Mouse (Mus musculus): Measurements from ENCODE around the gene Insc. TPM values are rescaled to one million over a fixed set of nuclear protein-coding genes. Genes with fewer than 3 reads are reported as not detected.

The Insc gene
- polyA plus RNA-seq, 1 experiment from 2014 or later: 1.2 TPM

DNA sequence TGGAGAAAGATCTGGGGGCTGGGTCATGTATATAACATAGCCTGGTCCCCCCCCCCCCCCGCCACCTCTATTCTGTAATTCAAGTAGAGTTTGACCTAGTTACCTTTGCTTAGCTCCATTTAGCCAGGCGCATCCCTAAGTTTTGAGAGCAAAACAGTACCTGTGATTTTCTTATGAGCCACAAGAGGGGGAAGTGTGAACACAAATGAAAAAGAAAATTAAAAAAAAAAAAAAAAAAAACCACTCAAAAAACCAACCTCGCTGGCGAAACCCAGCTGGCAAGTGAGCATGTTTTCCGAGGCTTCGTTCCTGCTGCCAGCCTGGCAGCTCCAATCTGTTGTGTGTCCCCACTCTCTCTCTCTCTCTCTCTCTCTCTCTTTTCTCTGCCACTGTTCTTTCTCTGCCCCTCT is 130.5 kb downstream of the Insc start:
- no peak overlapping the region for H3K27ac ChIP-seq (ENCODE audit: low read length)
- no peaks in the 10 kb centered on the region for H3K9me3 ChIP-seq (ENCODE audit: control insufficient read depth, low read length)
- H3K4me2 ChIP-seq (ENCODE audit: low read length): no peak overlapping the region
- peak; percentile 80 for ATAC-seq
- H3K27me3 ChIP-seq (replicated peaks; ENCODE audit: control insufficient read depth, insufficient read depth, low read length): peaks cover 9% of the 10 kb centered on the region
- 14% methylated on average over 6 of the region's 6 CpGs for WGBS
- no peak overlapping the region for H3K9ac ChIP-seq (replicated peaks; ENCODE audit: low read depth, low read length)
- no peak overlapping the region for H3K4me3 ChIP-seq (replicated peaks; ENCODE audit: low read length)
- peaks cover 10% of the 10 kb centered on the region for H3K4me1 ChIP-seq (replicated peaks; ENCODE audit: control insufficient read depth, insufficient read depth, low read length)
- no peaks in the 10 kb centered on the region for H3K36me3 ChIP-seq (ENCODE audit: control insufficient read depth, insufficient read depth)

GRCm38 (mm10) chr7:114874579-114874978 is 131.1 kb downstream of the Insc start:
- Histone ChIP-seq H3K4me1 (replicated peaks; ENCODE audit: control insufficient read depth, insufficient read depth, low read length) (peaks cover 10% of the 10 kb centered on the region), H3K27me3 (replicated peaks; ENCODE audit: control insufficient read depth, insufficient read depth, low read length) (peaks cover 9% of the 10 kb centered on the region), H3K9ac (replicated peaks; ENCODE audit: low read depth, low read length) (no peak overlapping the region), H3K4me2 (ENCODE audit: low read length) (no peak overlapping the region), H3K9me3 (ENCODE audit: control insufficient read depth, low read length) (no peaks in the 10 kb centered on the region), H3K36me3 (ENCODE audit: control insufficient read depth, insufficient read depth) (no peaks in the 10 kb centered on the region), H3K27ac (ENCODE audit: low read length) (no peak overlapping the region), H3K4me3 (replicated peaks; ENCODE audit: low read length) (no peak overlapping the region)
- WGBS: 87% methylated on average over 2 of the region's 2 CpGs
- ATAC-seq: no peak; the same call in 1 of the 2 replicates

GRCm38 (mm10) chr7:114883602-114884001 is 140.1 kb downstream of the Insc start:
- H3K4me2 ChIP-seq (ENCODE audit: low read length): no peak overlapping the region
- 59% methylated on average over 2 of the region's 2 CpGs for WGBS
- H3K4me3 ChIP-seq (replicated peaks; ENCODE audit: low read length): no peak overlapping the region
- H3K27me3 ChIP-seq (replicated peaks; ENCODE audit: control insufficient read depth, insufficient read depth, low read length): peaks cover 14% of the 10 kb centered on the region; the same call in 1 of the 2 replicates
- H3K9ac ChIP-seq (replicated peaks; ENCODE audit: low read depth, low read length): no peak overlapping the region
- peak; percentile 54; the same call in 1 of the 2 replicates for ATAC-seq
- no peaks in the 10 kb centered on the region for H3K36me3 ChIP-seq (ENCODE audit: control insufficient read depth, insufficient read depth)
- H3K4me1 ChIP-seq (replicated peaks; ENCODE audit: control insufficient read depth, insufficient read depth, low read length): peaks cover 8% of the 10 kb centered on the region; the same call in 1 of the 2 replicates
- no peak overlapping the region for H3K27ac ChIP-seq (ENCODE audit: low read length)
- H3K9me3 ChIP-seq (ENCODE audit: control insufficient read depth, low read length): no peaks in the 10 kb centered on the region

GRCm38 (mm10) chr7:114886933-114887332 is 143.4 kb downstream of the Insc start:
- ATAC-seq: peak; percentile 62; the same call in 1 of the 2 replicates
- Histone ChIP-seq H3K4me1 (replicated peaks; ENCODE audit: control insufficient read depth, insufficient read depth, low read length) (peaks cover 8% of the 10 kb centered on the region; the same call in 1 of the 2 replicates), H3K27ac (ENCODE audit: low read length) (no peak overlapping the region), H3K9me3 (ENCODE audit: control insufficient read depth, low read length) (0 out of 2 replicates have a peak, but pooled peaks cover 3% of the 10 kb centered on the region), H3K9ac (replicated peaks; ENCODE audit: low read depth, low read length) (no peak overlapping the region), H3K4me3 (replicated peaks; ENCODE audit: low read length) (no peak overlapping the region), H3K36me3 (ENCODE audit: control insufficient read depth, insufficient read depth) (no peaks in the 10 kb centered on the region), H3K4me2 (ENCODE audit: low read length) (no peak overlapping the region), H3K27me3 (replicated peaks; ENCODE audit: control insufficient read depth, insufficient read depth, low read length) (peaks cover 21% of the 10 kb centered on the region; the same call in 1 of the 2 replicates)
- WGBS: 20% methylated on average over 4 of the region's 4 CpGs

- WGBS: 92% methylated on average over 4 of the region's 4 CpGs
- Histone ChIP-seq H3K4me2 (ENCODE audit: low read length) (no peak overlapping the region), H3K27ac (ENCODE audit: low read length) (no peak overlapping the region), H3K27me3 (replicated peaks; ENCODE audit: control insufficient read depth, insufficient read depth, low read length) (peaks cover 18% of the 10 kb centered on the region), H3K9me3 (ENCODE audit: control insufficient read depth, low read length) (0 out of 2 replicates have a peak, but pooled peaks cover 3% of the 10 kb centered on the region), H3K4me3 (replicated peaks; ENCODE audit: low read length) (no peak overlapping the region), H3K9ac (replicated peaks; ENCODE audit: low read depth, low read length) (no peak overlapping the region), H3K4me1 (replicated peaks; ENCODE audit: control insufficient read depth, insufficient read depth, low read length) (peaks cover 16% of the 10 kb centered on the region), H3K36me3 (ENCODE audit: control insufficient read depth, insufficient read depth) (no peaks in the 10 kb centered on the region)
- no peak for ATAC-seq
These were observed 146.7 kb downstream of the Insc start for GRCm38 (mm10) chr7:114890215-114890614.

GRCm38 (mm10) chr7:114892618-114893257 is 149.2 kb downstream of the Insc start:
- peaks cover 20% of the 10 kb centered on the region for H3K27me3 ChIP-seq (replicated peaks; ENCODE audit: control insufficient read depth, insufficient read depth, low read length)
- ATAC-seq: peak; percentile 88
- no peaks in the 10 kb centered on the region for H3K36me3 ChIP-seq (ENCODE audit: control insufficient read depth, insufficient read depth)
- H3K9ac ChIP-seq (replicated peaks; ENCODE audit: low read depth, low read length): no peak overlapping the region
- H3K9me3 ChIP-seq (ENCODE audit: control insufficient read depth, low read length): 0 out of 2 replicates have a peak, but pooled peaks cover 3% of the 10 kb centered on the region
- H3K27ac ChIP-seq (ENCODE audit: low read length): no peak overlapping the region; the same call in 1 of the 2 replicates
- H3K4me2 ChIP-seq (ENCODE audit: low read length): no peak overlapping the region
- H3K4me1 ChIP-seq (replicated peaks; ENCODE audit: control insufficient read depth, insufficient read depth, low read length): peaks cover 22% of the 10 kb centered on the region
- H3K4me3 ChIP-seq (replicated peaks; ENCODE audit: low read length): no peak overlapping the region

- H3K4me2 ChIP-seq (ENCODE audit: low read length): no peak overlapping the region
- WGBS: 90% methylated on average over 1 of the region's 1 CpGs
These were observed 150.4 kb downstream of the Insc start for GRCm38 (mm10) chr7:114893889-114894288.

DNA sequence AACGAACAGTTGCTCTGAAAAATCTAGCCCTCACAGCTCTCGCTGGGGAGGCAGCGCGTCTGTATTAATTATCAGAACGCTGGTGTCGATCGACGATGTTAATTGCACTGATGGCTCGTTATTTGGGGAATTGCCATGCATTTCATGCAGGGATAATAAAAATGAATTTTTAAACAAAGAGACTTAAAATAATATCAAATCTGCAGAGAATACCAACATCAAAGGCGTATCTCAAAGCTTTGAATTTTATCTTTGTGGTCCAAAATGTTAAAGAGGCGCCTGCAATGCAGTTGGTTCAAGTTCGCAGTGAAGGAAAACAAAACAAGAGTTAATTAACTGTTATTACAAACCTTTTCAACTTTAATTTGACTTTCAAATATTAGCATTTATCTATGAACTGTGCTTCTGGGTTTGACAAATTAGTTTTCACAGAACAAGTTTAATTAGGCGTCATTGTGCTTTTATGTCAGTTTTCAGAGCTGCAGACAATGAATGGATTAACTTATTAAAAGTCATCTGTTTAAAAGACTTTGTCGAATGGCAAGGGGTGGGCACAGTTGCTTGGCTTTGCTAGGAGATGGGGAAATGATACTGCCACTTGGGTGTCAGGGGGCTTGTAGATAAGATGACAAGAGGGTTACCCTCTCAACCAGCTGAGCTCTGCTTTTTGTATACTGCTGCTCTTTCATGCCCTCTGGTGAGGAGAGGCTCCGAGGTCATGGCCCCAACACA is 153.6 kb downstream of the Insc start:
- Histone ChIP-seq H3K9me3 (ENCODE audit: control insufficient read depth, low read length) (no peaks in the 10 kb centered on the region), H3K4me2 (ENCODE audit: low read length) (0 out of 2 replicates have a peak overlapping the region, but pooled peaks have one; percentile 0), H3K36me3 (ENCODE audit: control insufficient read depth, insufficient read depth) (no peaks in the 10 kb centered on the region), H3K4me3 (replicated peaks; ENCODE audit: low read length) (no peak overlapping the region), H3K27me3 (replicated peaks; ENCODE audit: control insufficient read depth, insufficient read depth, low read length) (peaks cover 32% of the 10 kb centered on the region), H3K27ac (ENCODE audit: low read length) (no peak overlapping the region), H3K9ac (replicated peaks; ENCODE audit: low read depth, low read length) (no peak overlapping the region), H3K4me1 (replicated peaks; ENCODE audit: control insufficient read depth, insufficient read depth, low read length) (peaks cover 22% of the 10 kb centered on the region)
- WGBS: 13% methylated on average over 15 of the region's 15 CpGs
- peak; percentile 54 for ATAC-seq

More at GRCm38 (mm10) chr7:114893889-114894288, 150.4 kb downstream of the Insc start:
- Histone ChIP-seq H3K27me3 (replicated peaks; ENCODE audit: control insufficient read depth, insufficient read depth, low read length) (peaks cover 23% of the 10 kb centered on the region), H3K9ac (replicated peaks; ENCODE audit: low read depth, low read length) (no peak overlapping the region), H3K4me3 (replicated peaks; ENCODE audit: low read length) (no peak overlapping the region), H3K9me3 (ENCODE audit: control insufficient read depth, low read length) (0 out of 2 replicates have a peak, but pooled peaks cover 3% of the 10 kb centered on the region), H3K4me1 (replicated peaks; ENCODE audit: control insufficient read depth, insufficient read depth, low read length) (peaks cover 22% of the 10 kb centered on the region), H3K27ac (ENCODE audit: low read length) (no peak overlapping the region), H3K36me3 (ENCODE audit: control insufficient read depth, insufficient read depth) (no peaks in the 10 kb centered on the region)
- ATAC-seq: no peak

Measured in forebrain, embryonic 16.5 days (tissue).